1 mouse cellular context compared by ENCODE assay signal in the genomic region with DNA sequence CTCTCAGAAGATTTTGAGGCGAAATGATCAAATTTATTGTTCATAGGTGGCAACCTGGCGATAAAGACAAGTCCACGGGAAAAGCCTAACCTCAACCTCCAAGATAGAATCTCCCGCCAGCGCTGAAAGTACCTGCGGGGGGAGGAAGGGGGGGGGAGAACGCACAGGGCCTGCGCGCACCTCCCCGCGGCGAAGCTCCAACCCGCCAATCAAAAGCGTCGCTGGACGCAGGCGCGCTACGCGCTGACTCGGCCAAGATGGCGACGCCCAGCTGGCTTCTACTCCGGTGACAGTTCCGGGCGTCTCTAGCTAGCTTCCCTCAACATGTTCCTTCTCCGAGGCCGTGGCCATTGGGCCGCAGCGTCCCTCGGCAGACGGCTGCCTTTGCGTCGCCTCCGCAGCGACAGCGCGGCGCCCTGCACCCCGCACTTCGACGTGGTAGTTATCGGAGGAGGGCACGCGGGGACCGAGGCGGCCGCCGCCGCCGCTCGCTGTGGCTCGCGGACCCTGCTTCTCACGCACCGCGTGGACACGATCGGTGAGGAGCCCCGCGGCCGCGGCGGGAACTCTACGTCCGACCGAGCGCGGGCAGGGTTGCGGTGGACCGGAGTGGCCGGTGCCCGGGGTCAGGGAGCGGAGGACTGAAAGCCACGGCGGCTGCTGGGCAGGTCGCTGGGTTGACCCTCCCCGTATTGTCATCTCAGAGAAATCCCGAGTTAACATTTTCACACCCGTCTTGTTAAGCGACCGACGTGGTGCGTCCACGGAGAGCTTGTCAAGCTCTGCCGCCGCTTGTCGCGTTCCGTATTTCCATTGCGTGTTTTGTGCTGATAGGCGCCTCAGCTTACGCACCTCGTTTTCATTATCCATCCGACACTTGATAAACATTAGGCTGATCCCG.
TF ChIP-seq lines count a peak whose summit lies in the region.

Gene Mto1 (plus strand): TSS at position 236 of the 901 bp plus-strand sequence.
Gene Gm17324 (minus strand): TSS at position 814 of the 901 bp plus-strand sequence.

TF ChIP-seq in CH12.LX, 34 proteins besides CTCF, POLR2A, EP300 and RAD21 (continued from another document):
- TF ChIP-seq KAT2A (IDR thresholded peaks at IDR 0.05; ENCODE audit: insufficient replicate concordance, low read length) (peak; percentile 55; the same call in 1 of the 2 replicates), TBP (conservative IDR thresholded peaks at IDR 0.05; ENCODE audit: low read depth, low read length) (peak; percentile 66; the same call in 1 of the 2 replicates), MYC (IDR thresholded peaks at IDR 0.05; ENCODE audit: low read depth, low read length) (0 out of 2 replicates have a peak, but pooled peaks have one; percentile 46), MAFK (IDR thresholded peaks at IDR 0.05; ENCODE audit: insufficient replicate concordance, low read length) (no peak), CHD2 (IDR thresholded peaks at IDR 0.05; ENCODE audit: low read length) (no peak), IRF4 (IDR thresholded peaks at IDR 0.05; ENCODE audit: low read depth, low read length) (peak; percentile 51), HCFC1 (IDR thresholded peaks at IDR 0.05; ENCODE audit: low read depth, low read length) (peak; percentile 76), PAX5 (IDR thresholded peaks at IDR 0.05; ENCODE audit: low read length) (no peak), NRF1 (IDR thresholded peaks at IDR 0.05; ENCODE audit: low read depth, low read length) (peak; percentile 92), MAX (IDR thresholded peaks at IDR 0.05; ENCODE audit: low read length) (peak; percentile 41), SIN3A (IDR thresholded peaks at IDR 0.05; ENCODE audit: low read length) (peak; percentile 53; the same call in 1 of the 2 replicates)
